Mouse (Mus musculus): Measurements from ENCODE around the gene Rnf186.

Gene Rnf186

GRCm38 (mm10) chr4:138966866-138967265 lies at the start of gene Rnf186:
TSS of gene Rnf186 (plus strand) at chr4:138967112.
- DNase-seq (ENCODE audit: low spot score) = no peak

- no peak for DNase-seq (ENCODE audit: low spot score)
Measured at GRCm38 (mm10) chr4:138917282-138917681, 49.6 kb upstream of the Rnf186 start.

- no peak for DNase-seq (ENCODE audit: low spot score)
Measured at GRCm38 (mm10) chr4:138921254-138922130, 45.4 kb upstream of the Rnf186 start.

GRCm38 (mm10) chr4:138922131-138922459 lies 44.8 kb upstream of the Rnf186 start:
- peak; percentile 92 for DNase-seq (ENCODE audit: low spot score)

GRCm38 (mm10) chr4:138925561-138925960 lies 41.4 kb upstream of the Rnf186 start:
- DNase-seq (ENCODE audit: low spot score) = no peak

GRCm38 (mm10) chr4:138933862-138934261 lies 33.0 kb upstream of the Rnf186 start:
- no peak for DNase-seq (ENCODE audit: low spot score)

- no peak for DNase-seq (ENCODE audit: low spot score)
Measured at GRCm38 (mm10) chr4:138934456-138935145, 32.3 kb upstream of the Rnf186 start.

- no peak for DNase-seq (ENCODE audit: low spot score)
Measured at GRCm38 (mm10) chr4:138938495-138939269, 28.2 kb upstream of the Rnf186 start.

GRCm38 (mm10) chr4:138939481-138939880 lies 27.4 kb upstream of the Rnf186 start:
- DNase-seq (ENCODE audit: low spot score) = no peak

GRCm38 (mm10) chr4:138941401-138941800 lies 25.5 kb upstream of the Rnf186 start:
- DNase-seq (ENCODE audit: low spot score) = no peak

- no peak for DNase-seq (ENCODE audit: low spot score)
Measured at GRCm38 (mm10) chr4:138941966-138942365, 24.9 kb upstream of the Rnf186 start.

GRCm38 (mm10) chr4:138943730-138944129 lies 23.2 kb upstream of the Rnf186 start:
- DNase-seq (ENCODE audit: low spot score) = peak; percentile 73

GRCm38 (mm10) chr4:138948257-138948656 lies 18.7 kb upstream of the Rnf186 start:
- DNase-seq (ENCODE audit: low spot score) = no peak

- no peak for DNase-seq (ENCODE audit: low spot score)
Measured at GRCm38 (mm10) chr4:138958612-138959011, 8.3 kb upstream of the Rnf186 start.

- no peak for DNase-seq (ENCODE audit: low spot score)
Measured at GRCm38 (mm10) chr4:138959120-138959519, 7.8 kb upstream of the Rnf186 start.

- DNase-seq (ENCODE audit: low spot score) = no peak
Measured at GRCm38 (mm10) chr4:138959926-138960325, 7.0 kb upstream of the Rnf186 start.

GRCm38 (mm10) chr4:138962719-138963118 lies 4.2 kb upstream of the Rnf186 start:
- no peak for DNase-seq (ENCODE audit: low spot score)

- no peak for DNase-seq (ENCODE audit: low spot score)
Measured at GRCm38 (mm10) chr4:138965871-138966270, 1.0 kb upstream of the Rnf186 start.

GRCm38 (mm10) chr4:138967485-138967884 lies 573 bp downstream of the Rnf186 start:
- DNase-seq (ENCODE audit: low spot score) = no peak

GRCm38 (mm10) chr4:138968772-138969556 lies 2.1 kb downstream of the Rnf186 start:
- DNase-seq (ENCODE audit: low spot score) = no peak

- DNase-seq (ENCODE audit: low spot score) = no peak
Measured at GRCm38 (mm10) chr4:138969736-138970135, 2.8 kb downstream of the Rnf186 start.

- no peak for DNase-seq (ENCODE audit: low spot score)
Measured at GRCm38 (mm10) chr4:138971371-138971770, 4.5 kb downstream of the Rnf186 start.

Data from ovary, postnatal 36 days (tissue).